Mouse (Mus musculus) E14TG2a.4 (cell line): Measurements from ENCODE around the gene Sema6b.

ENCODE experiments used
- CTCF ChIP-seq: conservative IDR thresholded peaks from 2 replicates; pipeline ENCODE4 v1.5.1; 2014; ENCODE audit warnings: low read length
- NANOG ChIP-seq: IDR thresholded peaks from 2 replicates; pipeline ENCODE4 v1.6.1; 2014; ENCODE audit warnings: borderline replicate concordance, low read length, mixed read lengths

DNA sequence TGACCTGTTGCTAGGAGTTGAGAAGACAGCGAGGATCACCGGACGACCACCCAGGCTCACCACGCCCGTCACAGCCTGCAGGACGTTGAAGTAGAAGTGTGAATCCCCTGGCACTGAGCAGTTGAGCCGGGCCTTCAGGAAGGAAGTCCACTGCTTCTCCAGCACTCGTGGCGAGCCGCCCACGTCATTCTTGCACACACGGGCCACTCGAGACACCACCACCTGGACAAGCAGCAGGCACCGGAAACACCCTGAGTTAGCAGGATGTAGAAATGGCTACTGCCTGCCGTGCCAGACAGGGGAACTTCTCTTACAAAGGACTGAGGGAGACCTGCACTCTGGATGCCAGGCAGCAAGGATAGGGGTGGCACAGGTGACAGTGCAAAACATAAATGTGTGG, 11.9 kb downstream of the Sema6b start:
- no peak for TF ChIP-seq CTCF
- no peak for TF ChIP-seq NANOG
